Mouse (Mus musculus) liver, postnatal 0 days (tissue): ENCODE data around the gene Tmub1.

Experiments used
- CTCF ChIP-seq: sonication (generic); IDR thresholded peaks from 2 replicates; pipeline ENCODE4 v1.5.1; 2016; ENCODE audit warnings: antibody characterized with exemption, low read depth
- EP300 ChIP-seq: IDR thresholded peaks from 2 replicates; pipeline ENCODE4 v1.6.1; 2016; ENCODE audit warnings: antibody characterized with exemption, low read depth, mild to moderate bottlenecking

GRCm38 (mm10) chr5:24452030-24452690 is 4.5 kb upstream of the Tmub1 start, which contains the start of gene Agap3:
- TF ChIP-seq CTCF (no peak), EP300 (no peak)
